Mouse (Mus musculus) stomach, postnatal 0 days (tissue): ENCODE results near the gene Cox6b2.

Experiments
- CTCF ChIP-seq: IDR thresholded peaks from 2 replicates; pipeline ENCODE4 v1.5.1; 2016; ENCODE audit warnings: antibody characterized with exemption, low read depth, mild to moderate bottlenecking, moderate library complexity
- EP300 ChIP-seq: optimal IDR thresholded peaks from 2 replicates; pipeline ENCODE3; 2016; ENCODE audit warnings: antibody characterized with exemption

- peak; percentile 59; the same call in 1 of the 2 replicates for TF ChIP-seq CTCF
- TF ChIP-seq EP300 = no peak
Observed at GRCm38 (mm10) chr7:4788499-4789435, 35.9 kb upstream of the Cox6b2 start.
